Mouse (Mus musculus) c-Kit-positive CD71-positive TER-119-positive erythroid progenitor cells, embryonic 14.5 days (primary cell): ENCODE data around the gene Ankrd33b.

ENCODE experiments used
- DNase-seq: peaks from one replicate; pipeline ENCODE4 v3.0.0-alpha.2; 2013; ENCODE audit warnings: low spot score

Gene Ankrd33b

GRCm38 (mm10) chr15:31262361-31262760 lies 105.2 kb downstream of the Ankrd33b start:
- no peak for DNase-seq

DNA sequence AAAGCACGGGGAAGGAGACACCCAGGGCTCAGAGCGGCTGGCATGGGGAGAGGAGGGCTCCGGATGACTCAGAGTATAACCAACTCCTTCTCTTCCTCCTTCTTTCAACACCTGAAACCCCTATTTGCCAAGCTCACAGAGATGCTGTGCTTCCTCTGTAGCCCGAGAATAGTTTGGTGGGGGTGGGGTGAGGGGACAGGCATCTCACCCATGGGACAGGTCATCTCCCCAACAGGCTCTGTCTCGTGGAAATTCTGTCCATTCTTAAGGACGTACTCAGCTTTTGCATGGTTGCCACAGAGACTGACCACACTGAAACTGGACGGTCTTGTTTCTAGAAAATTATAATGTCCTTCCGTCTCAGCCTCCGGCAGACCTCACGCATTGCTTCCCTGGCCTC lies 106.4 kb downstream of the Ankrd33b start:
- no peak for DNase-seq

DNA sequence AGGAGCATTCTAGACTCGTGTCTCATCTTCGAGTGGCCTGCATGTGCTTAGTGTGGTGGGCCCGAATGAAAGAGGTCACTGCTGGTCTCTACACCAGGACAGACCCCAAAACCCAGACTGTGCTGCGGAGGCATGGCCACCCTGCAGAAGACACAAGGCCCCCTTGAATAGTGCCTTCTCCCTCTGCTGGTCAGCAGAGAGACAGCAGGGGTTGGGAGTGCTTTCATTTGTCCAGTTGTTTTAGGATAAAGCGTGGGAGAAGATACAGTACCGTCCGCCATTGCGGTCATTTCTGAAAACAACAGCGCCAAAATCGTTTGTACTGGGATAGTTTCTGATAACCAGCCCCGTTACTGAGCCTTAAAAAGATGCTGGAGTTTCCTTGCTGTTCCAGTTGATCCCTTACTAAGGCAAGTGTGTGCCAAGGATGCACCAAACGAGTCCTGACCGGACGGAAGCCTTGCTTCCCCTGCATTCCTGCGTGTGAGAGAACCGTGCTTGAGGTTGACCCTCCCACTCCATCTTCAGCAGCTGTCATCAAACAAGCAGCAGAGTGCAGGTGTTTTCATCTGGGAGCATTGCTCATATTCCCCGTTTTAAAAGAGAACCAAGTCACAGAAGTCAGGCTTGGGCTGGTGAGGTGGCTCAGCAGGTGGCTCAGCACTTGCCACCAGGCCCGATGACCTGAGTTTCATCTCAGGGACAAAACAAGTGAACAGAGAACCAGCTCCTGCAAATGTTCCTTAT lies 108.7 kb downstream of the Ankrd33b start:
- DNase-seq: no peak

GRCm38 (mm10) chr15:31258029-31258692 lies 109.4 kb downstream of the Ankrd33b start:
- DNase-seq: no peak

GRCm38 (mm10) chr15:31257329-31257728 lies 110.2 kb downstream of the Ankrd33b start:
- no peak for DNase-seq

- DNase-seq: no peak
Observed at GRCm38 (mm10) chr15:31255762-31256161, 111.8 kb downstream of the Ankrd33b start.

- no peak for DNase-seq
Observed at GRCm38 (mm10) chr15:31254939-31255535, 112.5 kb downstream of the Ankrd33b start.

DNA sequence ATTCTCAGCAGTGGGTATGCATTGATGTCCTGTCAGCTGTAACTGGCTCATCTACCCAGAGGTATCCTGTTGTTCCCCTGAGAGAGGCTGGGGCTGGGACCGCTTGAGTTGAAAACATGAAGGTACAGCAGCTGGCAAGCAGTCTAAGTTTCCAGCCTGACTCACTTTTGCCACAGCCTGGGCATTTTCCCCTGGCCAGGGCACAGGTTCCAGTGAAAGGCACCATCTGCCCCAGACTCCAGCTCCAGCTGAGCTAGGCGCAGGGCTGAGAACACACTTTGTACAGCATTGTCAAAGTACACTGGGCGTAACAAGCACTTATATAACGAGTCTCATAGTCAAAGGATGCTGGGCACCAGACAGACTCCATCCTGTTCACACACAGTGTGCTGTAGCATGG lies 113.6 kb downstream of the Ankrd33b start:
- no peak for DNase-seq

DNA sequence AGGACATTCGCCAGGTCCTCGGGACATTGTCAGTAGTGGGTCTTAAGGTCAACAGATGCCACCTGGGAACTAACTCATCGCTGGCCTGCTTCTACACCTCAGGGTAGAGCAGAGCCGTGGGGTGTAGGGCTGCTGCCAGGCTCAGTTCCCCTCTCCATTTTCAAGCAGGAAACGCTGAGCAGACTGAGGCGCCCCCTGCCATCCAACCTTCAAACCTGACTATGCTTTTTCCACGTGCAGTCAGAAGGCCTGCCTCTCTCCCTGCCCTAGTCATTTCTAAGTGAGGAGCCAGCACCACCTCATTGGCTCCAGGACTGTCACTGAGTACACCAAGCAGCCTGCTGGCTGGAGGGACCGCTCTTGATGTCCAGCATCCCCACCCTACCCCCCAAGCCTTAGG lies 114.1 kb downstream of the Ankrd33b start:
- no peak for DNase-seq

- DNase-seq: peak; percentile 28
Observed at GRCm38 (mm10) chr15:31252590-31253311, 114.8 kb downstream of the Ankrd33b start.

GRCm38 (mm10) chr15:31251189-31251588 lies 116.3 kb downstream of the Ankrd33b start:
- DNase-seq: no peak

- DNase-seq: no peak
Observed at GRCm38 (mm10) chr15:31250676-31251075, 116.8 kb downstream of the Ankrd33b start.

DNA sequence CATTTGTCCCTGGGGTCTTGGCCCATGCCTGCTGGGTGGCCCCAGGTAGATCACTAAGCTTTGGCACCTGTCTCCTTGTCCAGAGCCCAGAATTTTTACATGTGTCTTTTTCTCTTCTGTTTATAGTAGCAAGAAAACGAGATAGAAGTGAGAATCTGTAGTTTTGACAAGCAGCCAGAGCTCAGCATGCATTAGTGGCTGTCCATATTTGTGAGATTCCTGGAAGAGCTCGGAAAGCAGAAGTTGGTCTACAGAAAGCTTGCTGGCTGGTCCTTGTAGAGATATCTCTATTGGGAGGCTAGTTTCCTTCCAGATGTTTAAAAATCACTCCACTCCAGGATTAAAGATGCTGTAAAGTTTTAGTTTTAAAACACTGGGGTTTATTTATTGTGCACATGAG lies 117.5 kb downstream of the Ankrd33b start:
- no peak for DNase-seq

DNA sequence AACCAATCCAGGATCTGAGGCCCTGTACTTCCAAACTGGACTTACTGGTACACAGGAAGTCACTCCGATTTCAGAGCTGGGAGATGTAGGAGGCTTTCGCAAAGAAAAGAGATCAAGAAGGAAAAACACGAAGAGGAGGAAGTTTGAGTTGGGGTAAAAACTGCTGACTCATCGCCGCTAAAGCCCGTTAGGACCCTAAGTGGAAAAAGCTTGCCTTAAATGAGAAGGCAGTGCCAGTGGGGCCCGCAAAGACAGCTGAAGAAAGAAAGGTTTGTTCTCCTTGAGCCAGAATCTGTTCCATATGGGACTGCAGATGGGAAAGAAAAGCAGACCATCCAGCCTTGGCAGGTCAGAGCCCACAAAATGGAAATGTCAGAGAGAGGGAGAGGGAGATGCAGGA lies 118.6 kb downstream of the Ankrd33b start:
- DNase-seq: no peak

DNA sequence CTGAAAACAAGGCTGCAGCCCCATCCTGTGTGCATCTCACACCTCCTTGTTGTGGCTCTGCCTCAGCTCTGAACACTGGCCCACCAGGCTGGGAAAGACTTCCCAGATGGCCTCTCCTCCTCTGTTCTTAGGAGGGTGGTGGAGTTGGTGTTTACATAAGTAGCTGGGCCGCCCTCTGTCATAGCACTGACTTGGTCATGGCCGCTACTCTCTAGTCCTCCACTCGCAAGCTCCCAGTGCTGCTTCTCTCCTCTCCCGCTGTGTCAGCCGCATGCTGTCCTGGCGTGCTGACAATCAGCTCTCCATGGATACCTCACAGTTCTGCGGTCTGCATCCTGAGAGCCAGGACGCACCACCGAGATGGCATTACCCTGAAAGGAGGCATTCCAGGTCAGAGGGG lies 120.5 kb downstream of the Ankrd33b start:
- no peak for DNase-seq

- no peak for DNase-seq
Observed at GRCm38 (mm10) chr15:31245934-31246333, 121.6 kb downstream of the Ankrd33b start.

DNA sequence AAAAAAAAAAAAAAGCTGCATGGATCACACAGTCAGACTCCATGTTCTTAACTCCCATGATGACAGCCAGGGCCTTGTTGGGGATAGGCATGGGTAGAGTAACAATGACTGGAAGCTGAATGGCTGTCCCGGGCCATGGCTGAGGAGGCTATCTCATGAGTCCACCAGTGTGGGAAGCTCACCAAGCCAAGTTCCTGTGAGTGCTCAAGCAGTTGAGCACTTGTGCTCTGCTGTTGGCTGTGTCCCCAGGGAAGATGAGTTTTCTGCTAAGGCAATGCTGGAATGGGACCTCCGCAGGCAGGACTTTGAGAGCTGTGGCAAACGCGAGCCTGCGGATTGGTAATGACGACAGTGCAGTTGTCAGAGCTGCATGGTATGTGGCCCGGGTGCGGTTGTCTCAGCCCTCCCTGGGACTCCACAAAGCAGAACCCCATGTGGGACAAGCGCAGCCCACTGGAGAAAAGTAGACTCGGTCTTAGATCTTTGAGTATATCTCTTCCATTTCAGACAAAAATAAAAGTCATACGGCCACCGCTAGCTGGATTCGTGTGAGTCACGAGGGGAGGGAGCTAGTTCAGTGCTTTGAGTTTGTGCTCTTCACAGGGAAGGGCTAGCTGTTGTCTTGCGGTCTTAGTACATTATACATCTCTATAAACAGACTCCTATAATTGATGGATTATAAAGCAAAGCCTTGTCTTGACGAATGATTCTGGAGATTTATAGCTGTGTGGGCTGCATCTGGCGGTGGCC lies 122.7 kb downstream of the Ankrd33b start:
- no peak for DNase-seq

DNA sequence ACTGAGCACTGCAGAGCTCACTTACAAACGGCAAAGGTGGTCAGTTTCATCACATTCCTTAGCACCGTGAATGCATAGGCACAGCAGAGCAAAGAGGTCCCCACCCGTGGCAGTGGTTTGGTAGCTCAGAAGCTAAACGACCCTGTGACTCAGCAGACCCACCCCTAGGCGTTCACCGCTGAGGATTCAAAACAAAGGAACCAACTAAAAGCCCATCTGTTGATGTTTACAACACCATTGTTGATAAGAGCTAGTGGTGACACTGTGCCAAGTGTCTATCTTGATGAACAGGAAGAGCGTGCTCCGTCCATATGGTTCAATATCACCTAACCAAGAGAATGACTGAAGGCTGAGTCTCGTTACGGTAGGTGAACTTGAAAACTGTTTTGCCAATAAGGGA lies 124.3 kb downstream of the Ankrd33b start:
- DNase-seq: no peak
